Mouse (Mus musculus) thymus, adult 18-20 months (tissue): ENCODE results near the gene Defb25.
"Not testable (repeated sequence)": the region's sequence is repeated elsewhere in the genome, so short reads cannot be mapped to it uniquely, and the experiment has no call there.

ENCODE experiments used
- DNase-seq, 2 experiments: peaks; one replicate each; pipeline ENCODE4 v3.0.0; 2022; ENCODE audit warnings: mixed read lengths in 2 of 2

The Defb25 gene

GRCm38 (mm10) chr2:152622953-152623352 is at the start of gene Defb25:
TSS of gene Defb25 (minus strand) at chr2:152623053.
- DNase-seq: no peak

DNA sequence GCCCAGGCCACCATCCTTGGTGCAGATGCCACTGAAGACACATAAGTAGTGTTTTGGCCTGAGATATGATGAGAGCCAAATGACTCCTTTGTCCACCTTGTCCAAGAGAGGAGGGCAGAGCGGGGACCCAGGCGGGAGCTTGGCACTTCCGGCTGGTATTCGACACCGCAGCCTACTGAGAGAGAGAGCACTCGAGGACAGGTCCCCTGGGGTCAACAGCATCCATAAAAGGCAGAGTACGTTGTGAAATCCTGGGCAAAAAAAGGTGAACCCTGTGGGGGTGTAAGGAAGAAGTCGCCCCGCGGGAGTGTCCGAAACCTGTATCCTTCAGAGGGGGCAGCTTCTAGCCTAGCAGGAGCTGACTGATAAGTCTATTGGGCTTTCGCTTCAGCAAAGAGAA is 49.3 kb upstream of the Defb25 start:
- DNase-seq: no peak

DNA sequence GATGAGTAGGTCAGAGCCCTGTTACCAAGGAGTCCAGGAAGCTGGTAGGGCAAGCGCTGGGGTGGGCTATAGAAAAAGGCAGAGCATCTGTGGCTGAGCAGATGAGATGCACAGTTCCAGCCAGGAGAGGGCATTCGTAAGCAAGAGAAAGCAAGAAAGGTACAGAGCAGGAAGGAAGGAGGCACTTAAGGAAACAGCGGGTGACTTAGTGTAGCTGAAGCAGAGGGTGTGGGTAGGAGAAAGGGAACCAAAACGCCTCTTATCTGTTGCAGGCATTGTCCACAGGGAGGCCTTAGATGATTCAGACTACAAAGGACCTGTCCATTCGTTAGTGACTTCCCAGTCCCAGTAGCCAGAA is 48.8 kb upstream of the Defb25 start:
- peak; percentile 61 to 79 for DNase-seq

DNA sequence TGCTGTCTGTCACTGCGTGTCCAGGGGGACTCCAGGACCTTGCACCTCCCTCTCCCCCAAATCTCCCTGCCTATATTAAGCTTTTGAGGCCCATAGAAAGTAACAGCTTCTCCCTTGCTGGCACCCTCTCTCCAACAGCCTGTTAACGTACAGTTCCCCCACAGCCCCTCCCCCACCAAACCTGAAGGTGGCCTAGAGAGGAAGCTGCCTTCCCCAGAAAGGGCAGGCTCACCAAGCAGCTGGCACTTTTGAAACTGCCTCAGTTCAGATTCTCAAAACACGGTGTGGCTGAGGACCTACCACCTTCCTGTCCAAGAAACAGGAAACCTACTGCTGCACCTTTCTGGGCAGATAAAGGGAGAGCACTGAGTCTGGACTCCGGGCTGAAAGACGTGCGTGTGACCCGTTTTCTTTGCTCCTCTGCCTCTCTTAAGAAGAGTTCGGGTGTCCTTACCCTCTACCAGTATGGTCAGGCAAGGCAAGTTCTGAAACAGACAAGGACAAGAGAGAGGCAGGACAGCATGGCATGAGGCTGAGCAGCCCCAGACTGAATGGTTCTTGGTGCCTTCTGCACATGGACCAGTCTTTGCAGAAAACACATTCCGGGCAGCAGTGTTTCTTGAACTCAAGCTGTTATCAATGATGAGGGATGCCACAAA is 48.3 kb upstream of the Defb25 start:
- peak; percentile 81 to 90 for DNase-seq

- peak in 1 of 2 experiments; percentile 53 for DNase-seq
Observed at GRCm38 (mm10) chr2:152669639-152670484, 47.0 kb upstream of the Defb25 start.

GRCm38 (mm10) chr2:152669256-152669638 is 46.4 kb upstream of the Defb25 start, which contains the start of gene H13:
TSS of gene H13 (plus strand) at chr2:152669461.
- DNase-seq: peak; percentile 84

DNA sequence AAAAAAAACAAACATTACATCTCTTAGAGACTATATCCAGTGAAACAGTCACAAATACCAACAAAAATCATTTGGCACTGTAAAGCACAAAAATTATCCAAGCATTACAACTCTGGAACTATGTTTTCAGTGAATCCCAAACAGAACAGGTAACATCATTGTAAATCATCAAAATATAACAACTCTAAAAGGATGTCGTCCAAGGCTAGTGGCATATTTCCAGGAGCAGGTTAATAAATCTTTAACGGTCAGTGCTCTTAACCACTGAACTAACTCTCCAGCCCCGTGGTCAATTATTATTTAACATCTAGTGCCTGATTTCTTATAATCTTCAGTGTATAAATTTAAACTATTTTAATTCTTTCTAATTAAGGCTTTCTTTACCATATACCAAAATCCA is 43.3 kb upstream of the Defb25 start:
- not testable (repeated sequence) for DNase-seq

DNA sequence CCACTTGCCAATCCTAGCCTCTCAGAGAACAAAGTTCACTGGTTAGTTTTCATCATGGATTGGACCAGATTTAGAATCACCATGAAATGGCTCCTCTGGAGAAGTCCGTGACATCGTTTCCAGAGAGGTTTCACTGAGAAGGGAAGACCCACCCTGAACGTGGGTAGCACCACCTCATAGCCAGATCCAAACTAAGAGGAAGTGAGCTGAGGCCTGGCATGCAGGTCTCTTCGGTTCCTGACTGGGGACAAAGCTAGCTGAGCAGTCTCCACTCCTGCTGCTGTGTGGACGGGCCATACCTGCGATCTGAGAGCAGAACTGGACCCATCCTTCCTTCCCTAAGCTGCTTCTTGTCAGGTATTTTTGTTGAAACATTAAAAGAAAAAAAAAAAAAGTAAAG is 38.3 kb upstream of the Defb25 start:
- DNase-seq: no peak

DNA sequence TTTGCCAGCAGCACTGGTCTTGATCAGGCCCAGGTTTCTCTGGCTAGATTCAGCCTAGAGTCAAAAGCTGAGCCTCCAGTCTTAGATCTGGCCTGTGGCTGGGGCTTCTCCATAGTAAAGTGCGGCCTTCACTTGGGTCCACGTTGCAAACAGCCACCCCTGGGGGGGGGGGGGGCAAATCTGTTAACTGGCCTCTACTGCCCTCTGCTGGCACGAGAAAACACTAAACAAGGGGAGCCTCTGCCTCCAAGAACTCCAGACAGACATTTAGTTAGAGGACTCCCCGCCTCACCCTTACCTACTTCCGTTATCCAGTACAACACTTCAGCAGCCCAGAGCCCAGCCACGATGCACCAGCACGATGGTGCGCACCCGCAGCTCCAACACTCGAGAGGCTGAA is 34.5 kb upstream of the Defb25 start:
- no peak for DNase-seq

DNA sequence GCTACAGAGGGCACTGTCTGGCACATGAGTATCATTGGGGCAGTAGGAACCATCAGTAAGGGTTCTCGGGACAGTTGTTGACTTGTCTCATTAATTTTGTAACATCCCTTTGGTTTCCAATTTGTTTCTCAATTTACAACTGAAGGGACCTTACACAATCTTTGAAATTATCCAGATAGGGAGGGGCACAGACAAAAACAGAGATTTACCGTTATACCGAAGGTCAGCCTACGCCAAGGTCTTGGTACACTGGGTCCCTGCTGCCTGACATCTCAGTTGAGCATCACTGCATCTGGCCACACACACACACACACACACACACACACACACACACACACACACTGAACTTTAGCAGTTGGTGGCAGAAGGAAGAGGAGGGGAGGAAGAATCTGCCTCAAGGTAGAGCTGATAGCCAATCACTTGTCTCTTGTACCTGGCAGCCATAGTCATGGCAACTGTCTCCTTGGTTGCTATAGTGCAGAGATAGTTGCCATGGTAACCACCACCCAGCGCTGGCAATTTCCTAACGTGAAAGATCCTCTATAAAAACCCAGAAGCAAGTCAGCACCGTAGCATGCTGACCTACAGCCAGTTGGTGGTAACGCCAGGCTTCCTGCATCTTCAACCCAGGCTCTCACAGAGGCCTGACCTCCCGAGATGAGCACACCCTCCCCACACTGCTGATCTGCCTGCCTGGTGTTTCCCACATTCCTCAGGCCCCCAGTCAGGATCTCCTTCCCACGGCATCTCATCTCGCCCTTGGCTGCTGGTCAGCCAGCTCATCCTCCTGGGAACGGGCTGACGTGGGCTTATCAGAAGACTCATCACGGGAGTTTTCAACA is 31.2 kb upstream of the Defb25 start:
- DNase-seq: no peak

GRCm38 (mm10) chr2:152652901-152653620 is 30.2 kb upstream of the Defb25 start:
- DNase-seq: no peak

GRCm38 (mm10) chr2:152639406-152640113 is 16.7 kb upstream of the Defb25 start:
- no peak for DNase-seq

GRCm38 (mm10) chr2:152638865-152639264 is 16.0 kb upstream of the Defb25 start:
- no peak for DNase-seq

- DNase-seq: no peak
Observed at GRCm38 (mm10) chr2:152637381-152637780, 14.5 kb upstream of the Defb25 start.

DNA sequence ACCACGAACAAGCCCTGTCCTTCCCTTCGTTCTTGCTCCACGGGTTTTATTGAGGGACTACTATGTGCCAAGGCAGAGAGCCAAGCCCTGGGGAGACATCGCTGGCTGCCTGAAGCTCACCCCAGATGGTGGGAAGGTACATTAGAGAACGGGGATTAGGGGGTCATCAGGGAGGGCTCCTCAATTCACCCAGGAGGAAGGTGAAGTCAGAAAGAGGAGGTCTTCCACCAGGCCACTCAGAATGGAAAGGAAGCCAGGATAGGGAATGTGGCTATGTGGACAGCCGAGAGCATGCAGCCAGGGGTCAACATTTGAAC is 14.1 kb upstream of the Defb25 start:
- no peak for DNase-seq

GRCm38 (mm10) chr2:152636246-152637005 is 13.6 kb upstream of the Defb25 start:
- no peak for DNase-seq

DNA sequence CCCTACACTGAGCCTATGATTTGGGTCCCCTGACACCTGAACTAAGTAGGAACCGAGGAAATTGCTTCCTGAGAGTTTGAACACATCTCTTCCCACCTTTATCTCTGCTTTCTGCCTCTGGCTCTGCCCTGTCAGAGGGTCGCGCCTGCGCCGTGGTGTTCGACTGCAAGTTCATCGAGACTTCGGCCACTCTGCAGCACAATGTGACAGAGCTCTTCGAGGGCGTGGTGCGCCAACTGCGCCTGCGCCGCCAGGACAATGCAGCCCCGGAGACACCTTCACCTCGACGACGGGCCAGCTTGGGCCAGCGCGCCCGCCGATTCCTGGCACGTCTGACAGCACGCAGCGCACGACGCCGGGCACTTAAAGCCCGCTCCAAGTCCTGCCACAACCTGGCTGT is 11.5 kb upstream of the Defb25 start:
- DNase-seq: no peak

DNA sequence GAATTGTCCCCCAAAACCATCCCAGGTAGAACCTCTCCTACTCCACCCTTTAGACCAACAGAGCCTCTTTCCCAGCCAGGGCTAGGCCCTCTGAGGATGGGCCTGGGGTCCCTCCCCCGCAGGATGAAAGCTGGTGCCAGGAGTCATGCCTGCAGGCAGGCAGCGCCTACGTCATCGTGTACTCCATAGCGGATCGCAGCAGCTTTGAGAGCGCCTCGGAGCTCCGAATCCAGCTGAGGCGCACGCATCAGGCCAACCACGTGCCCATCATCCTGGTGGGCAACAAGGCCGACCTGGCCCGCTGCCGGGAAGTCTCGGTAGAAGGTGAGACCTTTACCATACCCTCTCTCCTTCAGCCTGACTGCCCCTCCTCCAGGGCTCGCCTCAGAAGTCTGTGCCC is 10.5 kb upstream of the Defb25 start:
- no peak for DNase-seq

DNA sequence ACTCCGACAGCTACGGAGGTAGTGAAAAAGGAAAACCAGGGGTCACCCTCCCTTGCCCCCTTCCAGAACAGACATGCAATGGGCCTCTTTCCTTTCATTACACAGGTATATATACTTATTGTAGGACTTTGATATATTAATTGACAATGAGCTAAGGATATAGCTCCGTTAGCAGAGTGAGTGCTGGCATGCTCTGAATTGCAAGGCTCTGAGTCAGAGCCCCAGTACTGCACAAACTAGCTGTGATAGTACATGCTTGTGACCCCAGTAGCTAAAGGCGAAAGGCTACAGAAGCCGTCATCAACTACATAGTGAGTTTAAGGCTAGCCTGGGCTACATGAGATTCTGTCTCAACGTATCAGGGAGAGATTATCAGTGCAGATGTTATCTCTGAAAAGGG is 7.1 kb upstream of the Defb25 start:
- no peak for DNase-seq

DNA sequence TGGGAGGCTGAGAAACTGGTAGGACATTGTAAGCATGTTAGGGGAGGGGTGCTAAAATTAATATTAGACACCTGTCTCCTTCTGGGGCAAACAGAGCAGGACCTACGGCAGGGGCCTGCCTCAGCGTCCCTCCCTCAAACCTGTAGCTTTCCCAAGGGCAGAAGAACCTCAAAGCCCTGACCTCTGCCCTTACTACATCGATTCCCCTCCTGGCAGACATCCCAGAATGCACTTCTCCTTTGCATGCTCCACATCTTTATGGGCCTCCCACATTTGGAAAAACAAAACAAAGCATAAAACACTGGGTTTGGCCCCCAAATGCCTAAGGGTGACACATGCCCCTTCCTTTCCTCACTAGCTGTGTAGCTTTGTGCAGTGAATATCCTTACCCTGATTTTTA is 6.4 kb upstream of the Defb25 start:
- no peak for DNase-seq

DNA sequence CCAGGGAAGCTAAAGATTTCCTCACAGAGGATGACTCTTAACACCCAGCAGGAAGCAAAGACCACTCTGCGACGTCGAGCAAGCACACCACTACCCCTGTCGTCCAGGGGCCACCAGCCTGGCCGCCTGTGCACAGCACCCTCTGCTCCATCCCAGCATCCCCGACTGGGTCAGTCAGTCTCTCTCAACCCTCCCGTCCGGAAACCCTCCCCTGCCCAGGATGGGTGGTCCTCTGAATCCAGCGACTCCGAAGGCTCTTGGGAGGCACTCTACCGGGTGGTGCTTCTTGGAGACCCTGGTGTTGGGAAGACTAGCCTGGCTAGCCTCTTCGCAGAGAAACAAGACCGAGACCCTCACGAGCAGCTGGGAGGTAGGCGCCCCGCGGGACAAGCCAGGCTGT is 5.2 kb upstream of the Defb25 start:
- no peak for DNase-seq
